In genomic region chrX:137620697-137621096, GRCm38 (mm10) we compare ENCODE assay signal across 14 mouse cellular contexts. TPM values are rescaled to one million over a fixed set of nuclear protein-coding genes. Genes with fewer than 3 reads are reported as not detected.
A peak's percentile ranks its signal among the peaks of the same experiment; 100 is the strongest.
DNase-seq lines count a peak whose midpoint lies in the region; ATAC-seq and TF ChIP-seq lines count a peak whose summit lies in the region.
"Had no signal": no experiment of that assay in that cellular context is flagged by ENCODE, and none has a peak within 500 bp of the region (broad histone marks: within the 10 kb centered on the region; RNA-seq: fewer than 3 reads in every experiment).

No protein-coding gene starts in this region.

- H3K9ac ChIP-seq in kidney, embryonic 16.5 days (replicated peaks; ENCODE audit: low read length), result no peak overlapping the region
- H3K9ac ChIP-seq in ES-E14 (ENCODE audit: insufficient read depth, low read depth, low read length, poor library complexity, severe bottlenecking), result no peak overlapping the region
- no peak overlapping the region for H3K9ac ChIP-seq in embryonic facial prominence, embryonic 14.5 days (ENCODE audit: low read depth, low read length)
- H3K9ac ChIP-seq: liver, embryonic 13.5 days had no signal

- no peak overlapping the region for H3K4me2 ChIP-seq in kidney, embryonic 16.5 days (replicated peaks; ENCODE audit: low read depth, low read length)
- H3K4me2 ChIP-seq in embryonic facial prominence, embryonic 14.5 days (ENCODE audit: low read depth, low read length), result no peak overlapping the region
- H3K4me2 ChIP-seq: liver, embryonic 13.5 days had no signal

- peak; percentile 0 for DNase-seq in kidney, postnatal 14 days
- peak; percentile 3 for DNase-seq in ES-E14 (ENCODE audit: low read depth, low spot score)
- DNase-seq in adrenal gland, postnatal 14 days, result peak; percentile 50
- DNase-seq in embryonic facial prominence, embryonic 14.5 days (ENCODE audit: low spot score), result peak; percentile 2
- no peak for DNase-seq in right cerebral cortex, postnatal 4 days
- DNase-seq: gastrocnemius, postnatal 10 days; liver, embryonic 13.5 days; right cerebral cortex, adult 18-20 months had no signal

- ATAC-seq in kidney, embryonic 16.5 days (ENCODE audit: low FRiP score, low TSS enrichment), result no peak
- no peak for ATAC-seq in embryonic facial prominence, embryonic 14.5 days (ENCODE audit: low read depth)
- no peak for ATAC-seq in megakaryocyte, adult 5-6 weeks (ENCODE audit: poor library complexity, severe bottlenecking)
- ATAC-seq: forebrain, embryonic 14.5 days had no signal

- H3K4me1 ChIP-seq in kidney, embryonic 16.5 days (ENCODE audit: insufficient read depth, low read length), result no peaks in the 10 kb centered on the region
- H3K4me1 ChIP-seq in ES-E14 (ENCODE audit: control insufficient read depth in 2 of 2, insufficient read depth in 2 of 2, low read length in 2 of 2, poor library complexity in 1 of 2), result no peaks in the 10 kb centered on the region
- H3K4me1 ChIP-seq in embryonic facial prominence, embryonic 14.5 days (ENCODE audit: control insufficient read depth, insufficient read depth, low read length), result no peaks in the 10 kb centered on the region
- H3K4me1 ChIP-seq: liver, embryonic 13.5 days had no signal

- H3K9me3 ChIP-seq in kidney, embryonic 16.5 days (ENCODE audit: low read length), result no peaks in the 10 kb centered on the region
- H3K9me3 ChIP-seq in ES-E14 (ENCODE audit: control insufficient read depth, insufficient read depth, low read depth, low read length), result no peaks in the 10 kb centered on the region
- no peaks in the 10 kb centered on the region for H3K9me3 ChIP-seq in embryonic facial prominence, embryonic 14.5 days (ENCODE audit: control insufficient read depth, low read length)
- H3K9me3 ChIP-seq: liver, embryonic 13.5 days had no signal

- H3K4me3 ChIP-seq in kidney, embryonic 16.5 days (ENCODE audit: low read length), result no peak overlapping the region
- H3K4me3 ChIP-seq in ES-E14 (ENCODE audit: insufficient read depth in 1 of 2, low read depth in 1 of 2, low read length in 2 of 2, poor library complexity in 1 of 2, severe bottlenecking in 1 of 2), result no peak overlapping the region
- H3K4me3 ChIP-seq in embryonic facial prominence, embryonic 14.5 days (ENCODE audit: low read depth, low read length), result no peak overlapping the region
- H3K4me3 ChIP-seq: liver, embryonic 13.5 days had no signal

- in situ Hi-C loops in ES-E14 (cut with MboI; ENCODE audit: low sequenced_read_pairs in 2 of 2, unreplicated experiment in 2 of 2), result no loop called here

- no peaks in the 10 kb centered on the region for H3K27me3 ChIP-seq in kidney, embryonic 16.5 days (ENCODE audit: insufficient read depth, low read length)
- H3K27me3 ChIP-seq in embryonic facial prominence, embryonic 14.5 days (replicated peaks; ENCODE audit: control insufficient read depth, insufficient read depth, low read length), result no peaks in the 10 kb centered on the region
- H3K27me3 ChIP-seq: liver, embryonic 13.5 days had no signal

- H3K27ac ChIP-seq in kidney, embryonic 16.5 days (ENCODE audit: low read length), result no peak overlapping the region
- H3K27ac ChIP-seq in ES-E14 (ENCODE audit: insufficient read depth, low read depth, low read length, poor library complexity, severe bottlenecking), result no peak overlapping the region
- H3K27ac ChIP-seq in embryonic facial prominence, embryonic 14.5 days (replicated peaks; ENCODE audit: low read depth, low read length), result no peak overlapping the region
- H3K27ac ChIP-seq: liver, embryonic 13.5 days had no signal

- no peaks in the 10 kb centered on the region for H3K36me3 ChIP-seq in kidney, embryonic 16.5 days (ENCODE audit: insufficient read depth, low read length)
- H3K36me3 ChIP-seq in ES-E14 (ENCODE audit: control insufficient read depth, insufficient read depth, low read length, poor library complexity, severe bottlenecking), result no peaks in the 10 kb centered on the region
- H3K36me3 ChIP-seq in embryonic facial prominence, embryonic 14.5 days (ENCODE audit: control insufficient read depth, insufficient read depth, low read length), result no peaks in the 10 kb centered on the region
- H3K36me3 ChIP-seq: liver, embryonic 13.5 days had no signal

TF ChIP-seq in ES-E14, 5 proteins besides CTCF, POLR2A, EP300 and RAD21:
- no peak for TF ChIP-seq MAFK (IDR thresholded peaks at IDR 0.05; ENCODE audit: insufficient read depth, low read depth, low read length)
- no peak for TF ChIP-seq ZNF384 (IDR thresholded peaks at IDR 0.05; ENCODE audit: low read depth, low read length)
- no peak for TF ChIP-seq CHD2 (IDR thresholded peaks at IDR 0.05; ENCODE audit: low read depth, low read length)
- no peak for TF ChIP-seq HCFC1 (IDR thresholded peaks at IDR 0.05; ENCODE audit: borderline replicate concordance, insufficient read depth, low read length)
- TF ChIP-seq ZC3H11A (IDR thresholded peaks at IDR 0.05; ENCODE audit: borderline replicate concordance, low read depth, low read length), result no peak
TF ChIP-seq in ES-E14: peak in this region for 0.

RNA-seq across cellular contexts. Expression of gene Il1rapl2, which starts 50.3 kb away (rescaled TPM):
- polyA plus RNA-seq in kidney, embryonic 16.5 days (2015; fragmentation: Nextera tagmentation; extraction: Ambion mirVana), result 0.28 and 0.31 TPM in 2 replicates
- total RNA-seq in ES-E14 (2012; rRNA removed), result not detected in 2 replicates
- total RNA-seq in adrenal gland, postnatal 14 days (2021), result 0.11 and 0.49 TPM in 2 replicates
- polyA plus RNA-seq in embryonic facial prominence, embryonic 14.5 days (2014; fragmentation: Nextera tagmentation; extraction: Ambion mirVana), result 1.4 and 1.5 TPM in 2 replicates
- total RNA-seq in megakaryocyte, adult 5-6 weeks (2015), result not detected in 2 replicates
- total RNA-seq in megakaryocyte, adult 5-6 weeks (2017), result not detected in 2 replicates
- total RNA-seq: gastrocnemius, postnatal 10 days; heart, postnatal 14 days; MEL had no signal
- polyA plus RNA-seq: liver, embryonic 13.5 days; urinary bladder, adult 2 months had no signal
